Mouse (Mus musculus) embryonic facial prominence, embryonic 13.5 days (tissue): ENCODE measurements at regions not wholly inside any gene's neighbourhood (a gene's known extent, or its start where the extent isn't known, plus 50 kb on each side); places are given as distances from the start of the nearest gene placed in this dataset.

Source experiments
- ATAC-seq: fragments of 200-750 bp; cut with Nextera tagmentation; 2 replicates; pipeline ENCODE4 v1.8.0; 2017; ENCODE audit warnings: low read depth; ENCODE audit not compliant: insufficient number of reproducible peaks, insufficient read depth, low FRiP score, low TSS enrichment
- H3K27ac ChIP-seq: fragments of 300-500 bp; sonication (generic); 2 replicates; pipeline ENCODE4 v1.5.1; 2015; ENCODE audit warnings: moderate library complexity, mild to moderate bottlenecking, inconsistent platforms
- H3K27me3 ChIP-seq: fragments of 300-500 bp; sonication (generic); 2 replicates; pipeline ENCODE4 v1.6.1; 2015; ENCODE audit warnings: mild to moderate bottlenecking, inconsistent platforms
- H3K36me3 ChIP-seq: fragments of 300-500 bp; sonication (generic); 2 replicates; pipeline ENCODE4 v1.6.1; 2015; ENCODE audit warnings: mild to moderate bottlenecking, inconsistent platforms
- H3K4me1 ChIP-seq: fragments of 300-500 bp; sonication (generic); 2 replicates; pipeline ENCODE4 v1.6.1; 2015; ENCODE audit warnings: inconsistent platforms
- H3K4me2 ChIP-seq: fragments of 300-500 bp; sonication (generic); 2 replicates; pipeline ENCODE4 v1.6.1; 2015; ENCODE audit warnings: moderate library complexity, mild to moderate bottlenecking, inconsistent platforms
- H3K4me3 ChIP-seq: fragments of 300-500 bp; sonication (generic); 2 replicates; pipeline ENCODE4 v1.5.1; 2015; ENCODE audit warnings: mild to moderate bottlenecking, inconsistent platforms
- H3K9ac ChIP-seq: fragments of 300-500 bp; sonication (generic); 2 replicates; pipeline ENCODE4 v1.6.1; 2015; ENCODE audit warnings: mild to moderate bottlenecking, inconsistent platforms
- H3K9me3 ChIP-seq: fragments of 300-500 bp; sonication (generic); 2 replicates; pipeline ENCODE4 v1.6.1; 2016; ENCODE audit warnings: inconsistent platforms
- WGBS: fragments of 180-500 bp; shearing (Covaris S2); methylation state at CpG from one replicate; pipeline ENCODE4 v1.1.7; 2015; ENCODE audit warnings: mixed read lengths; 5-methylcytosine and 5-hydroxymethylcytosine counted together

DNA sequence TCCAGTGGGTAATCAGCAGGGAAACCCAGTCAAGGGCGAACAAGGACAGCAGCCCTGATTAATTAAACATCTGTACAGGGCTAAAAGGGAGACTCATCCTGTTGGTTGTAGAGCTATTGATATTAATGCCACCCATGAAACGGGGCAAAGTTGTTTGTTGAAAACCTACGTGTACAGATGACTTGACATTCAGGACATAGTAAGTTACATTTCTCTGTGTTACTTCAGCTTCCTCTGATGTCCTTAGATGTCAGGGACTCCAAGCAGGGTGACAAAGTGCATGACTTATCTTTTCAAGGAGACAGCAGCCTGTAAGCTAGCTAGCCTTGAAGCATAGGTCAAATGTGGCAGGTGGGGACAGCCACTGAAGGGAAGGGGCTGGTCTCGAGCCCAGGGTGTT lies 390.5 kb downstream of the Ccdc171 start:
- H3K4me2 ChIP-seq, result no peak overlapping the region
- 73% methylated on average over 4 of the region's 4 CpGs for WGBS
- H3K27me3 ChIP-seq, result no peaks in the 10 kb centered on the region
- no peak for ATAC-seq
- 0 out of 2 replicates have a peak, but pooled peaks cover 5% of the 10 kb centered on the region for H3K4me1 ChIP-seq
- no peaks in the 10 kb centered on the region for H3K36me3 ChIP-seq
- H3K9ac ChIP-seq, result no peak overlapping the region
- H3K9me3 ChIP-seq, result no peaks in the 10 kb centered on the region
- no peak overlapping the region for H3K4me3 ChIP-seq
- H3K27ac ChIP-seq, result no peak overlapping the region

DNA sequence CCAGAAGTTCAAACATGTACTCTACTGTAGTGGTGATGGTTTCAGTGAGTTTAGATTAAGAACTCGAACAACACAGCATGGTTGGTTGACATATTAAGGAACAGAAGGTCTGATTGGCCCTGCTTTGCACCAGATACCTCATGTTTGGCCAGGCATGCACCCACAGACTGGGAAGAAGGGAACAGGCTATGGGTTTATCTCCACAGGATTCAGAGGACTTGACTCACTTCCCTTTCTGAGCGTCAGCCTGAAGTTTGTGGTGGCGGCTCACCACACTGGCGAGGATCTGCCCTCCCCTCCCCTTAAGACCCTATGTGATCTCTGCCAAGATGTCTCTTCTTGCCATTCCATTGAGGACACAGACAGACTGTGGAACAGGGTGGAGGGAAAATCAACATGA lies 391.7 kb downstream of the Ccdc171 start:
- H3K4me1 ChIP-seq, result 0 out of 2 replicates have a peak, but pooled peaks cover 5% of the 10 kb centered on the region
- ATAC-seq, result no peak
- H3K4me2 ChIP-seq, result no peak overlapping the region
- H3K36me3 ChIP-seq, result no peaks in the 10 kb centered on the region
- no peak overlapping the region for H3K4me3 ChIP-seq
- no peak overlapping the region for H3K27ac ChIP-seq
- 86% methylated on average over 4 of the region's 4 CpGs for WGBS
- H3K9ac ChIP-seq, result no peak overlapping the region
- no peaks in the 10 kb centered on the region for H3K9me3 ChIP-seq
- no peaks in the 10 kb centered on the region for H3K27me3 ChIP-seq

DNA sequence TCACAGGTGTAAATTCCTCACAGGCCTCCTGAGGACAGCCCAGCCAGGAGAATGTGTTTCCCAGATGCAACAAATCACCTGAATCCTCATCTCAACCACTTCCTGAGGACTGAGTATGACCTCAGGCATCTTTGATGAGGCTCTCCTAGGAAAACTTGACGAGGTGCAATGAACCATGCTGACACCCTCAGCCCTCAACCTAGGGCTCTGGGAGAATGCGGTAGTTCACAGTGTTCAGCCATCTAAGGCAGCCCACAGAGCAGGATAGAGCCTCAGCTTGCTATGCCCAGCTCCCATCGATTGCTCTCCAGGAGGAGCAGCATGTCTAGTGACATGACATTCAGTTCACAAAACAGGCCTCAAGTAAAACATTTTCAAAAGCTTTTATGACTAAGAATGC lies 392.7 kb downstream of the Ccdc171 start:
- no peak overlapping the region for H3K4me2 ChIP-seq
- no peak for ATAC-seq
- no peaks in the 10 kb centered on the region for H3K9me3 ChIP-seq
- no peak overlapping the region for H3K27ac ChIP-seq
- no peak overlapping the region for H3K9ac ChIP-seq
- H3K4me3 ChIP-seq, result no peak overlapping the region
- H3K4me1 ChIP-seq, result 0 out of 2 replicates have a peak, but pooled peaks cover 5% of the 10 kb centered on the region
- H3K27me3 ChIP-seq, result no peaks in the 10 kb centered on the region
- WGBS, result 83% methylated on average over 3 of the region's 3 CpGs
- no peaks in the 10 kb centered on the region for H3K36me3 ChIP-seq

DNA sequence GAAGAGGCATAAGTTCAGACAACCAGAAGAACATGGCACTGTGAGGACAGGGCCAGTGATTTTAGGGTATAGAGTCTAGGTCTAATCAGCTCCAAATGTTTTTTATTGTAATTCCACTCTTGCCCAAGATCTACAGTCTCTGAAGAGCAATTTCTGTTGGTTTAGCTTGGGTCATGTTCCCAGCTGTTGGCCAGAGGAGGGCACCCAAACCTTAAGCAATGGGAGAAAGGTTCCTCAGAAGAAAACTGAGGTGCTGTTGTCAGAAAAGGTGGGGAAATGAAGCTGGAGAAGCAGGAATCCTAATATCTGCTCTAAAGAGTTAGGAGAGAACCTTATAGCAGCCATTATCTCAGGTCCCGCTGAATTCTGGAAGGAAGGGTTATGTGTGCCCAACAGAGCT lies 393.7 kb downstream of the Ccdc171 start:
- H3K27ac ChIP-seq, result no peak overlapping the region
- H3K36me3 ChIP-seq, result no peaks in the 10 kb centered on the region
- no peaks in the 10 kb centered on the region for H3K9me3 ChIP-seq
- ATAC-seq, result no peak
- 0 out of 2 replicates have a peak, but pooled peaks cover 5% of the 10 kb centered on the region for H3K4me1 ChIP-seq
- H3K4me2 ChIP-seq, result no peak overlapping the region
- WGBS, result 75% methylated on average over 1 of the region's 1 CpGs
- H3K27me3 ChIP-seq, result no peaks in the 10 kb centered on the region
- no peak overlapping the region for H3K4me3 ChIP-seq
- H3K9ac ChIP-seq, result no peak overlapping the region

DNA sequence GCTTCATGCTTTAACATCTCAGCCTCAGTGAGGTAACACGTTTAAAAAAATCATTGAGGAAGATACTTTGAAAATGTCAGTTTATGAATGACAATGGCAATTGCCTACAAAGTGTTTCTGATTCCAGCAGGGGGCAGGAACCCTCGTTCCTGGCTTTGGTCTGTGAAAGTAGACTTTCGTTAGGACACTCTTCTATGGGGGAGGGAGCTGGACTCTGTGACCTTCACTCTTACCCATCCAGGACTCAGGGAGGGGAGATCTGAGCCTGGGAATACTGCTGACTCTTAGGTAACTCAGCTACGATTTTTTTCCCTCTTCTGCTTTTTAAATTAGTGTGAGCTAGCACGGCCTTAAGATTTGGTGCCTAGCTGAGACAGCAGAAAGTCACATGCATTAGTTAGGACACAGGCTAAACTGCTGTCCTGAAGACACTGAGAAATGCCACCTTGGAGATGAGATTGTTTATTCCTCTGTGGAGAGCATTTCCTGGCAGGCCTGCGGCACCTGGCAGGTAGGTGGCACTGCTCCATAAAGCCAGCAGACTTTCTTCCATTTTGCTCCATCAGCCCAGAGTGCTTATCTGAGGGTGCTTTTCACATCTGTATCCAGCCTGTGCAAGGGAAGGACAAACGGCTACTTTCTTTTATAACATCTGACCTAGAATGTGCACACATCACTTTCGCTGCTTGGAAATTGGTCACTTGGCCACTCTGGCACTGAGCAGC lies 399.9 kb downstream of the Ccdc171 start:
- H3K9me3 ChIP-seq, result no peaks in the 10 kb centered on the region
- no peaks in the 10 kb centered on the region for H3K36me3 ChIP-seq
- no peak overlapping the region for H3K4me2 ChIP-seq
- 58% methylated on average over 8 of the region's 8 CpGs for WGBS
- H3K27ac ChIP-seq, result no peak overlapping the region
- H3K27me3 ChIP-seq, result no peaks in the 10 kb centered on the region
- H3K9ac ChIP-seq, result no peak overlapping the region
- H3K4me1 ChIP-seq, result peaks cover 7% of the 10 kb centered on the region; the same call in 1 of the 2 replicates
- no peak overlapping the region for H3K4me3 ChIP-seq
- ATAC-seq, result no peak

DNA sequence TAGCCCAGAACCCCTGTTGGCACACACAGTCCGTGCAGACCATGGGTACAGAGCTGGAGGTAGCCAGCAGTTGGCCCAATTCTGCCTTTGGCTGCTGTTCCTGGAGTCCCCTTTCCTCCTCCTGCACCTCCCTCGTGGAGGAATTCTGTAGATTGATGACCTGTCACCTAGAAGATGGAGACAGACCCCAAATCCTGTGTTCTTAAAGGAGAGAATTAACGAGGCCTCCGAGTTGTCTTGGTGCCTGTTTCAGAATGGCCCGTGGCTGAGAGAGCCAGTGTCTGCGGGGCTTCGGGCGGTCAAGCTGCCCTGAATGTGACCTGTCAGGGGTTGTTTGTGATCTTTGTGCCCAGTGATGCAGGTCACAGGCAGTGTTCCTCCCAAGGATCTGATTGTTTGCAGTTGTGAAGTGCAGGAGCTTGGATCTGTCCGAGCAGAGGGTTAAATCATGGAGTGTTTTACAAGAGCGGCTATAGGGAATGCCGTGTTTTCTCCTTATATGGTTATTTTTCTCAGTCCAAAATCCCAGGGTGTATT lies 400.9 kb downstream of the Ccdc171 start:
- H3K9me3 ChIP-seq, result no peaks in the 10 kb centered on the region
- H3K9ac ChIP-seq, result no peak overlapping the region
- H3K4me1 ChIP-seq, result peaks cover 7% of the 10 kb centered on the region; the same call in 1 of the 2 replicates
- H3K4me3 ChIP-seq, result no peak overlapping the region
- H3K36me3 ChIP-seq, result no peaks in the 10 kb centered on the region
- no peak overlapping the region for H3K27ac ChIP-seq
- H3K27me3 ChIP-seq, result no peaks in the 10 kb centered on the region
- ATAC-seq, result no peak
- WGBS, result 39% methylated on average over 11 of the region's 11 CpGs
- no peak overlapping the region for H3K4me2 ChIP-seq

DNA sequence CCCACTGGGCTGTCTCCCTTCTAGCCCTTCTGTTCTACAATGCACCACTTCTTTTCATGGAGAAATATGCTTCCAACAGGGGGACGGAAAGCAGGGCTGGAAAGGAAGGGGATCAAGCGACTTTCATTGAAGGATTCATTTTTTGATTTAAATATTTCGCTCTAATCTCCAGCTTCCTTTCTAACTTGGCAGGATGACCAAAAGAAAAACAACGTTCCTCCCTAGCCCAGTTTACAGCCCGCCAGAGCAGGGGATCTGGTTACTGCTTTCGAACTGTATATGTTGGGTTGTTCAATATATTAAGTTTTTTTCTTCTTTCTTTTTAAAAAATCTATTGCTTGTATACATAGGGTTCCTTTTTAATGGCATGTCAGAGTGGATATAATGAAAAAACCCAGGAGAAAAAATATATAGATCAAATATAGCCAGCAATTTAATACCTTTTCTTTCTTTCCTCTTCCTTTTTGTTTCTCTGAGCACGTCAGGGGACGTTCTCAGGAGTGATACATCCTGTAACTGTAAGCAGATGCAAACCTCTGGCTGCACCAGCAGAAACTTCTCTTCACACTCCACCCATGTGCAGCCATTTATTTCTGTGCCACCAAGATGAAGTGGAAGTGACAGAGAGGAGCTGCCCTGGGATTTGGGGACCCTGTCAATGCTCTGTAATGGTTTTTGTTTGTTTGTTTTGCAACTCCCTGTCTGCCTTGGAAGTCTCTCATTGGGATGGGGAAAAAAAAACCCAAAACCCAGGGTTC lies 406.7 kb downstream of the Ccdc171 start:
- ATAC-seq, result no peak
- H3K9me3 ChIP-seq, result no peaks in the 10 kb centered on the region
- peaks cover 16% of the 10 kb centered on the region for H3K4me1 ChIP-seq
- H3K9ac ChIP-seq, result no peak overlapping the region
- no peaks in the 10 kb centered on the region for H3K27me3 ChIP-seq
- peak overlapping the region; percentile 73 for H3K27ac ChIP-seq
- H3K4me2 ChIP-seq, result 0 out of 2 replicates have a peak overlapping the region, but pooled peaks have one; percentile 2
- H3K36me3 ChIP-seq, result no peaks in the 10 kb centered on the region
- WGBS, result 33% methylated on average over 8 of the region's 8 CpGs
- H3K4me3 ChIP-seq, result no peak overlapping the region

DNA sequence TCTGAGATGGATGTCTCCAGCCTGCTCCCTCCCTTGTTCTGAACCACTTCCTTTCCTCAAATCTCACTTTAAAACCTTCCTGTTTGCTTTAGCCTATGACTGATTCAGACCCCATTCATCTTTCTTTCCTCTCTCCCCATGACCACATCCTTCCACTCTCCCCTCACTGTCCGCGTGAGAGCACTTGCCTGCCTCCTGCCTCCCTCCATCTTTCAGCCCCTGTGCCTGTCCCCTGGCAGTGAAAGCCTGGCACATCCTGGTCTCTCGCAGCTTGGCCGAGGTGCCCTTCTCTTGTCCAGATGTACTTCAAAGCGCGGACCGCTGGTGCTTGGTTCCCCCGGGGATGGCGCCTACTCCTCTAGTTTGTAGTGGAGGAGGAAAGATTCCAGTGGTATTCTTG lies 416.3 kb downstream of the Ccdc171 start:
- H3K27ac ChIP-seq, result no peak overlapping the region; the same call in 1 of the 2 replicates
- no peak for ATAC-seq
- 82% methylated on average over 9 of the region's 9 CpGs for WGBS

DNA sequence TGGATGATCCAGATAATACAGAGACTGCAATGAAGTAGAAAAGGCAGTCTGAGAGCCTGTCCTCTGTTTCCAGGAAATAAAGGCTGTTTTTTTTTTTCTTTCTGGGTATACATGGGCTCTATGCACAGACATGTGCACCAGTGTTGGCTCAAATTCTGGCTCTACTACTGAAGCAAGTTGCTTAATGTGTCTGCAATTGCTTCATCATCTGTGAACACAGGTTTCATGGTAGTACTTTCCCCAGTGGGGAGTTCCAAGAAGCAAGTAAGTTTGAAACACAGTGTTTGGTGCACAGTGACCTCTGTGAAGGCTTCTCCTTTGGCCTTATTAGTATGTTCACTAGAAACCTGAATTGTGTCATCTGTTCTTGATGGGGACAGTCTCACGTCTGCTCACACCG lies 424.3 kb downstream of the Ccdc171 start:
- Histone ChIP-seq H3K4me2 (no peak overlapping the region), H3K36me3 (no peaks in the 10 kb centered on the region), H3K4me1 (no peaks in the 10 kb centered on the region), H3K27me3 (no peaks in the 10 kb centered on the region), H3K9me3 (no peaks in the 10 kb centered on the region), H3K4me3 (no peak overlapping the region), H3K9ac (no peak overlapping the region), H3K27ac (no peak overlapping the region)
- WGBS, result 98% methylated on average over 2 of the region's 2 CpGs
- no peak for ATAC-seq

More for the DNA sequence above, 416.3 kb downstream of the Ccdc171 start:
- Histone ChIP-seq H3K4me1 (peaks cover 15% of the 10 kb centered on the region), H3K4me2 (no peak overlapping the region), H3K4me3 (no peak overlapping the region), H3K9ac (no peak overlapping the region), H3K9me3 (no peaks in the 10 kb centered on the region), H3K36me3 (no peaks in the 10 kb centered on the region), H3K27me3 (no peaks in the 10 kb centered on the region)

DNA sequence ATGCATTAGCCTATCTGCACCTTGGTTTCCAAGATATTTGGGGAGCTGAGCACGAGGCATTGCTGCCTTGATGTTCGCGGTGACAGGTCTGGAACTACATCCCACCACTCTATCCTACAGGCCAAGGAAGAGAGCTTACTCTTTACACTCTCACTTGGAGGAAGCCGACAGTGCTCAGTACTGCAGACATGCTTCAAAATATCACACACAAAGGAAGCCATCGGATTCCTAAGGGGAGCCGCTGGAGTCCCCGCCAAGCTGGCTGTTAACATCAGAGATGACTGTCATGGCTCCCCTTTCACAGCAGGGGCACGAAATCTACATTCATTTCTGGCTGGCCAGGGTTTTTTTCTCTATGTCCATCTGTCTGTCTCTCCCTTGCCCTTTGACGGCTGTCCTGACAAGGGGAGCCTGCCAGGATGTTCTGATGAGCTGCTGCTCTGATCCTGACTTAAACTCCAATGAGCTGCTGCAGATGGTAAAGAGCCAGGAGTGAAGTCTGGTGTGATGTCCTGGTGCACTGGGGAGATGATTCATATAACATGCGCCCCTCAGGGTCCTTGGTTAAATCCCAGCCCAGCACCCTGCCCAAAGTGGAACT lies 425.6 kb downstream of the Ccdc171 start:
- Histone ChIP-seq H3K4me2 (no peak overlapping the region), H3K4me3 (no peak overlapping the region), H3K9me3 (no peaks in the 10 kb centered on the region), H3K9ac (no peak overlapping the region), H3K36me3 (no peaks in the 10 kb centered on the region), H3K27me3 (no peaks in the 10 kb centered on the region), H3K27ac (no peak overlapping the region), H3K4me1 (no peaks in the 10 kb centered on the region)
- no peak for ATAC-seq
- WGBS, result 83% methylated on average over 10 of the region's 10 CpGs

DNA sequence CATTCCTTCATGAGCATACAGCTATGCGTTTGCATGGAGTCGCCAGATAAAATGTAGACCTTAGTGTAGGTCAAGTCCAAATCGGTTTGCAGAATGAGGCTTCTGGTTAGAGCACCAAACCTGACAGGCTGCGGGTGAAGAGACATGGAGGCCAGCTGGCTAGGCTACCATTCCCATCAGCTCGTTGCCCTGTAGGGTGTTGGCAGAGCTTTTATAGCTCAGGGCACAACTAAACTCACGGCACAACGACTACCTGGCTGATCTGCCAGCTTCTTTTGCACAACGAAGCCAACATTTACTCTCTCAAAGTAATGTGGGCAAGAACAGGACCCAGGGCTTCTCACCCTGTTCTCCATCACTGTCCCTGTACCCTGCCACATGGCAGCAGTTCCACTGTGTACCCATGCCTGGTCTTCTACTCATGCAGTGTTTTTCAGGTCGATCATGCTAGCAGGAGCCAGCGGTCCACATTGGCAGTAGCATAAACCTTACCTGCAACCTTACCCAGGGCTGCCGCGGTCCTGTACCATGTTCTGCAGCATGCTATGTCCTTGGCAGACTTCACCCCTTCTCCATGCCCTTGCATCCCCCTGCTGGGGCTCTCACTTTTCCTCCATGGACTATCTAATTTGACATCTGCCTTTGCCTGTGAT lies 431.0 kb downstream of the Ccdc171 start:
- Histone ChIP-seq H3K4me2 (no peak overlapping the region), H3K27me3 (no peaks in the 10 kb centered on the region), H3K36me3 (no peaks in the 10 kb centered on the region), H3K4me3 (no peak overlapping the region), H3K27ac (peak overlapping the region; percentile 51; the same call in 1 of the 2 replicates), H3K9me3 (0 out of 2 replicates have a peak, but pooled peaks cover 8% of the 10 kb centered on the region), H3K9ac (no peak overlapping the region), H3K4me1 (peaks cover 15% of the 10 kb centered on the region)
- no peak for ATAC-seq
- WGBS, result 84% methylated on average over 12 of the region's 12 CpGs
